Mouse (Mus musculus): ENCODE results near the gene Coil.

GRCm38 (mm10) chr11:89017514-89018182, 47.6 kb downstream of the Coil start:
- no peak for TF ChIP-seq CTCF (IDR thresholded peaks at IDR 0.05; ENCODE audit: control insufficient read depth, insufficient read depth, insufficient read length)
- TF ChIP-seq MYOD1 (IDR thresholded peaks at IDR 0.05; ENCODE audit: control insufficient read depth, insufficient read length, low read depth): no peak
- TF ChIP-seq USF1 (IDR thresholded peaks at IDR 0.05; ENCODE audit: low read depth): no peak
- no peak for TF ChIP-seq MYOG (IDR thresholded peaks at IDR 0.05; ENCODE audit: control insufficient read depth, extremely low read depth, insufficient read length)
- no peak for TF ChIP-seq CEBPB (IDR thresholded peaks at IDR 0.05; ENCODE audit: low read depth)
